Mouse (Mus musculus) testis, adult 2 months (tissue): ENCODE data around the gene Zc3h12d.

ENCODE experiments used
- CTCF ChIP-seq: fragments of 200-500 bp; IDR thresholded peaks from 2 replicates; pipeline ENCODE4 v1.5.1; 2012; ENCODE audit warnings: low read depth, mild to moderate bottlenecking, inconsistent platforms, low read length, moderate library complexity; ENCODE audit not compliant: control insufficient read depth, insufficient read depth, insufficient replicate concordance
- POLR2A ChIP-seq: fragments of 200-500 bp; IDR thresholded peaks from 2 replicates; pipeline ENCODE4 v1.6.1; 2012; ENCODE audit warnings: low read depth, mild to moderate bottlenecking, inconsistent platforms, low read length, moderate library complexity; ENCODE audit not compliant: control insufficient read depth

DNA sequence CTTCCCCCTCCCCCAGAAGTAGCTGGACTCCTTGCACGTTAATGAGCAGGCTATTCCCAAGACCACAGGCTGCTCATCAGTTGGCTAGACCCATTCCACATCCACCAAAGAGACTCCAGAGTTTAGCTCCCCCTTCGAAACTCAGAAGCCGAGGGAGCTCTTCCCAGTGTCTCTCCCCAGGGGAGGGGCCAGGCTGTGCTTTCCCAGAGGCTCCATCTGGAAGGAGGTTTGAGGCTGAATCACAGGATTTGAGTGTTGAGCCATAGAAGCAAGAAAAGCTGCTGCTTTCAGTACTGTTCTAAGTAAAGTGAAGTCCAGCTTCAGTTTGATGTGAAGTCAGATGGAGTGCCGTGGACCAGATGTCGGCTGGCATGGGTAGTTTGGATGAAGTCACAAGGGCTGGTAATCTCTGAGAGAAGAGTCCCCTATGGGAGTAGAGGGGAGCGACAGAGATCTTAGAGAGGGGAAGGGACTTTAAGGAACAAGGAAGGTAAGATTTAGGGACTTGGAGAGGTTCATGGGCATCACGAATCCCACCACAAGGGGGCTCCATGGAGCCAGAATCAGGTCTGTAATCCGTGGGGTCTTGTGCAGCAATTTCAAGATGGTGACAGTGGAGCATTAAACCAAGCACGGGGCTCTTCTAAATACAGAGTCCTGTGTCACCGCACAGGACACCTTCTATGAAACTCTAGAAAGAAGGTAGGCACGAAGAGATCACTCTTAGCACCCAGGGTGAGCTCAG is 38.5 kb downstream of the Zc3h12d start:
- TF ChIP-seq CTCF (no peak), POLR2A (no peak)
